Mouse (Mus musculus) lung, postnatal 0 days (tissue): Measurements from ENCODE around the gene Errfi1.

ENCODE experiments used
- CTCF ChIP-seq: IDR thresholded peaks from 2 replicates; pipeline ENCODE4 v1.5.1; 2016; ENCODE audit warnings: antibody characterized with exemption, mild to moderate bottlenecking
- EP300 ChIP-seq: IDR thresholded peaks from 2 replicates; pipeline ENCODE4 v1.6.1; 2016; ENCODE audit warnings: antibody characterized with exemption, mild to moderate bottlenecking, control low read depth

DNA sequence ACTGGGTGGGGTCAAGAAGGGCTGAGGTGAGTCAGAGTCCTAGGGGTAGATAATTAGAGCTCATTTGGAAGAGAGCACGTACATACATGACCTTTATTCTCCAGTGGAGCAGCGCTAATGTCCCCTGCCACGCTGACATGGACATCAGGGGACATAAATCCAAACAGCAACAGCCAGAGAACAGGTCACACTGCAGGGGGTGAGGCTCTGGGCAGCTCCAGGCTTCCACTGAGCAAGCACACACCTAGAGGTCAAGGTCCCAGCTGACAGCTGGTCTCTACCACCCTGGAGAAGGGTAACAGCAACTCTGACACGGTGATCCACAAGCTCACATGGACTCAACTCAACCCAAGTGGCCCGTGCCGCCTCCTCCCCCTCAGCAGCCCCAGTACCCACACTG, 49.5 kb upstream of the Errfi1 start:
- TF ChIP-seq CTCF (no peak), EP300 (no peak)
